ENCODE assay signal across 8 mouse cellular contexts in the genomic region with DNA sequence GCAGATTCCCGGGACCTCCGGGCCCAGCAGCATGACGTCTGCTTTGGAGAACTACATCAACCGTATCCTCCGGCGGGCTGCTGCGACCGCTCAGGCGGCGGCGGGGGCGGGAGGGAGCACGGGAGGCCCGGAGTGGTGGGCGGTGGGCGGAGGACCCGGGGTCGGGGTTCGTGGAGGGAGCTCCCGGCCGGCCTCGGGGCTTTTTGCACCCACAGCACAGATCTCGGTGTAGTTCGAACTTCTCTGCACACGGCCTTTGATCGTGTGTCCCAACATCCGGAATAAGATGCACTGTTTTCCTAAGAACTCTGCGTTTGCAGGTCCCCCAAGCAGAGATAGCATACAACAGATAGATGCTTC. TPM values are rescaled to one million over a fixed set of nuclear protein-coding genes. Genes with fewer than 3 reads are reported as not detected.
DNase-seq lines count a peak whose midpoint lies in the region; ATAC-seq and TF ChIP-seq lines count a peak whose summit lies in the region.

No protein-coding gene starts in this region.

- DNase-seq in kidney, adult 2 months: no peak
- DNase-seq in kidney, adult 18-20 months: no peak
- DNase-seq in hindbrain, embryonic 14.5 days (ENCODE audit: low spot score): no peak
- no peak for DNase-seq in kidney, adult 8-10 months
- DNase-seq in adrenal gland, adult 2 months: no peak
- DNase-seq in left cerebral cortex, postnatal 4 days: no peak

- under 1% methylated on average over 28 of the region's 28 CpGs for WGBS in kidney, adult 2 months
- WGBS in hindbrain, embryonic 14.5 days: under 1% methylated on average over 28 of the region's 28 CpGs
- WGBS in midbrain, embryonic 16.5 days: under 1% methylated on average over 28 of the region's 28 CpGs

- H3K9me3 ChIP-seq in hindbrain, embryonic 14.5 days (ENCODE audit: control insufficient read depth, low read length): no peaks in the 10 kb centered on the region
- H3K9me3 ChIP-seq in midbrain, embryonic 16.5 days (replicated peaks; ENCODE audit: control insufficient read depth, low read length, poor library complexity, severe bottlenecking): no peaks in the 10 kb centered on the region

- ATAC-seq in hindbrain, embryonic 14.5 days (ENCODE audit: low FRiP score): no peak; the same call in 1 of the 2 replicates
- peak; percentile 84; the same call in 1 of the 2 replicates for ATAC-seq in midbrain, embryonic 16.5 days

- H3K4me1 ChIP-seq in kidney, adult 2 months (ENCODE audit: control insufficient read depth, insufficient read depth, low read length): peaks cover 2% of the 10 kb centered on the region; the same call in 1 of the 2 replicates
- no peaks in the 10 kb centered on the region for H3K4me1 ChIP-seq in bone marrow macrophage, adult 2 months (ENCODE audit: control insufficient read depth, insufficient read depth, low read length)
- peaks cover 13% of the 10 kb centered on the region for H3K4me1 ChIP-seq in hindbrain, embryonic 14.5 days (replicated peaks; ENCODE audit: control insufficient read depth, insufficient read depth, low read length)
- peaks cover 11% of the 10 kb centered on the region for H3K4me1 ChIP-seq in midbrain, embryonic 16.5 days (ENCODE audit: control insufficient read depth, insufficient read depth, low read length)

- no peak overlapping the region for H3K27ac ChIP-seq in kidney, adult 2 months (ENCODE audit: insufficient read depth, low read depth, low read length)
- H3K27ac ChIP-seq in bone marrow macrophage, adult 2 months (ENCODE audit: insufficient read depth, low read depth, low read length): no peak overlapping the region
- peak overlapping the region; percentile 95 for H3K27ac ChIP-seq in hindbrain, embryonic 14.5 days
- peak overlapping the region; percentile 93 for H3K27ac ChIP-seq in midbrain, embryonic 16.5 days (ENCODE audit: low read length)

- peak overlapping the region; percentile 97 for H3K9ac ChIP-seq in hindbrain, embryonic 14.5 days
- peak overlapping the region; percentile 96 for H3K9ac ChIP-seq in midbrain, embryonic 16.5 days (ENCODE audit: low read depth, low read length)

- TF ChIP-seq POLR2A in kidney, adult 2 months (IDR thresholded peaks at IDR 0.05; ENCODE audit: low read depth, low read length): no peak
- TF ChIP-seq POLR2A in bone marrow macrophage, adult 2 months (IDR thresholded peaks at IDR 0.05; ENCODE audit: borderline replicate concordance, low read depth, low read length): peak; percentile 57; the same call in 1 of the 2 replicates

- TF ChIP-seq CTCF in kidney, adult 2 months (conservative IDR thresholded peaks at IDR 0.05; ENCODE audit: insufficient read depth, insufficient read length, low read depth, low read length): no peak
- no peak for TF ChIP-seq CTCF in bone marrow macrophage, adult 2 months (IDR thresholded peaks at IDR 0.05; ENCODE audit: low read depth, low read length)

- peaks cover 4% of the 10 kb centered on the region; the same call in 1 of the 2 replicates for H3K36me3 ChIP-seq in kidney, adult 2 months (ENCODE audit: control insufficient read depth, insufficient read depth, low read length)
- H3K36me3 ChIP-seq in hindbrain, embryonic 14.5 days (replicated peaks; ENCODE audit: control insufficient read depth, insufficient read depth): peaks cover 23% of the 10 kb centered on the region
- no peaks in the 10 kb centered on the region for H3K36me3 ChIP-seq in midbrain, embryonic 16.5 days (ENCODE audit: control insufficient read depth, insufficient read depth, low read length)

- no peaks in the 10 kb centered on the region for H3K27me3 ChIP-seq in kidney, adult 2 months (replicated peaks; ENCODE audit: control insufficient read depth, insufficient read depth, low read length)
- H3K27me3 ChIP-seq in hindbrain, embryonic 14.5 days (ENCODE audit: control insufficient read depth, insufficient read depth, low read length): no peaks in the 10 kb centered on the region
- H3K27me3 ChIP-seq in midbrain, embryonic 16.5 days (ENCODE audit: control insufficient read depth, insufficient read depth, low read depth, low read length): no peaks in the 10 kb centered on the region

- peak overlapping the region; percentile 100 for H3K4me3 ChIP-seq in kidney, adult 2 months (ENCODE audit: insufficient read depth, low read depth, low read length)
- peak overlapping the region; percentile 87 for H3K4me3 ChIP-seq in bone marrow macrophage, adult 2 months (ENCODE audit: insufficient read depth, low read length)
- peak overlapping the region; percentile 90 for H3K4me3 ChIP-seq in hindbrain, embryonic 14.5 days (replicated peaks; ENCODE audit: low read length)
- H3K4me3 ChIP-seq in midbrain, embryonic 16.5 days (ENCODE audit: low read depth, low read length): peak overlapping the region; percentile 91

- intact Hi-C loops in left cerebral cortex, postnatal 4 days (cut with DNase I): no loop called here

- H3K4me2 ChIP-seq in hindbrain, embryonic 14.5 days (replicated peaks): peak overlapping the region; percentile 76
- peak overlapping the region; percentile 71 for H3K4me2 ChIP-seq in midbrain, embryonic 16.5 days (ENCODE audit: low read length)

RNA-seq across cellular contexts. Expression of a gene that starts 0.3 kb away (rescaled TPM):
- 14.2 and 21.6 TPM in 2 replicates for polyA plus RNA-seq in kidney, adult 2 months (2012; rRNA removed)
- 26.9 and 29.8 TPM in 2 replicates for polyA plus RNA-seq in bone marrow macrophage, adult 2 months (2012; ENCODE audit: insufficient read depth, insufficient read length, missing spikeins)
- 87.9 and 95.1 TPM in 2 replicates for polyA plus RNA-seq in hindbrain, embryonic 14.5 days (2014; fragmentation: Nextera tagmentation; extraction: Ambion mirVana)
- 94.1 and 97.6 TPM in 2 replicates for polyA plus RNA-seq in midbrain, embryonic 16.5 days (2015; fragmentation: Nextera tagmentation; extraction: Ambion mirVana)
- total RNA-seq in adrenal gland, adult 2 months (2021): 10 to 100 TPM; 13.4 to 26.1 TPM
- 6.1 and 9.2 TPM in 2 replicates for polyA plus RNA-seq in adrenal gland, adult 2 months (2012; rRNA removed)
- 10 to 100 TPM; 40.8 to 46.0 TPM for total RNA-seq in left cerebral cortex, postnatal 4 days (2021)

RNA-seq across cellular contexts. Expression of a gene that starts 17.4 kb away (rescaled TPM):
- polyA plus RNA-seq in kidney, adult 2 months (2012; rRNA removed): not detected in 2 replicates
- polyA plus RNA-seq in bone marrow macrophage, adult 2 months (2012; ENCODE audit: insufficient read depth, insufficient read length, missing spikeins): not detected in 2 replicates
- not detected in 2 replicates for polyA plus RNA-seq in hindbrain, embryonic 14.5 days (2014; fragmentation: Nextera tagmentation; extraction: Ambion mirVana)
- not detected in 2 replicates for polyA plus RNA-seq in midbrain, embryonic 16.5 days (2015; fragmentation: Nextera tagmentation; extraction: Ambion mirVana)
- not detected for total RNA-seq in adrenal gland, adult 2 months (2021)
- not detected in 2 replicates for polyA plus RNA-seq in adrenal gland, adult 2 months (2012; rRNA removed)
- not detected for total RNA-seq in left cerebral cortex, postnatal 4 days (2021)

Comparison
In these comparisons a context has a peak if more than half of its experiments do, and no peak if none do; other contexts are left out.
1. H3K27ac ChIP-seq: peak in hindbrain, embryonic 14.5 days (single experiment) and midbrain, embryonic 16.5 days (single experiment); none in kidney, adult 2 months (single experiment) and bone marrow macrophage, adult 2 months (single experiment).
2. Peak in every context shown above with its lines, with median percentiles within 50 percentile points of each other: H3K4me3 ChIP-seq.